18 mouse cellular contexts compared by ENCODE assay signal in genomic region chr10:83332581-83332980, GRCm38 (mm10). TPM values are rescaled to one million over a fixed set of nuclear protein-coding genes. Genes with fewer than 3 reads are reported as not detected.
"Had no signal": no experiment of that assay in that cellular context is flagged by ENCODE, and none has a peak within 500 bp of the region (broad histone marks: within the 10 kb centered on the region; RNA-seq: fewer than 3 reads in every experiment).

No protein-coding gene starts in this region.

- H3K4me2 ChIP-seq: intestine, embryonic 15.5 days; liver, embryonic 13.5 days; midbrain, embryonic 11.5 days; stomach, embryonic 15.5 days had no signal

- ATAC-seq: intestine, embryonic 15.5 days had no signal

- H3K9me3 ChIP-seq: intestine, embryonic 15.5 days; liver, embryonic 13.5 days; stomach, embryonic 15.5 days had no signal

- H3K36me3 ChIP-seq: intestine, embryonic 15.5 days; liver, embryonic 13.5 days; stomach, embryonic 15.5 days had no signal

- H3K4me1 ChIP-seq: liver, embryonic 13.5 days had no signal

- DNase-seq: kidney, adult 11 months; kidney, adult 8-10 months; kidney, postnatal 14 days; kidney, postnatal 4 days; left cerebral cortex, postnatal 4 days; liver, embryonic 13.5 days; lung, adult 2 months; lung, postnatal 14 days; lung, postnatal 4 days; midbrain, embryonic 14.5 days; right cerebral cortex, adult 18-20 months; right cerebral cortex, postnatal 14 days; right cerebral cortex, postnatal 4 days; thymus, postnatal 25 days had no signal

- H3K27ac ChIP-seq: intestine, embryonic 15.5 days; liver, embryonic 13.5 days; stomach, embryonic 15.5 days had no signal

- H3K9ac ChIP-seq: intestine, embryonic 15.5 days; liver, embryonic 13.5 days; stomach, embryonic 15.5 days had no signal

- H3K4me3 ChIP-seq: intestine, embryonic 15.5 days; liver, embryonic 13.5 days; stomach, embryonic 15.5 days had no signal

RNA-seq across cellular contexts. Expression of gene Slc41a2, which starts 5.1 kb away (rescaled TPM):
- polyA plus RNA-seq: liver, embryonic 16.5 days had no signal
